Comparison of ENCODE assay signal across 8 mouse cellular contexts in genomic region chr4:133353367-133354365, GRCm38 (mm10). TPM values are rescaled to one million over a fixed set of nuclear protein-coding genes. Genes with fewer than 3 reads are reported as not detected.
DNase-seq lines count a peak whose midpoint lies in the region; ATAC-seq and TF ChIP-seq lines count a peak whose summit lies in the region.

Gene Wdtc1, minus strand, starts transcription at chr4:133353481.

- no peak within 1 kb of the TSS for H3K9ac ChIP-seq in hindbrain, embryonic 15.5 days
- no peak within 1 kb of the TSS for H3K9ac ChIP-seq in liver, embryonic 16.5 days (ENCODE audit: low read depth, low read length)

- peak within 1 kb of the TSS; percentile 83 for H3K4me3 ChIP-seq in E14TG2a.4 (replicated peaks; ENCODE audit: low read length)
- H3K4me3 ChIP-seq in hindbrain, embryonic 15.5 days: no peak within 1 kb of the TSS
- H3K4me3 ChIP-seq in liver, embryonic 16.5 days (ENCODE audit: low read depth, low read length): no peak within 1 kb of the TSS
- no peak within 1 kb of the TSS for H3K4me3 ChIP-seq in olfactory bulb, adult 2 months (ENCODE audit: insufficient read depth, low read depth, low read length)

- H3K27ac ChIP-seq in hindbrain, embryonic 15.5 days (replicated peaks): no peak within 1 kb of the TSS
- no peak within 1 kb of the TSS for H3K27ac ChIP-seq in liver, embryonic 16.5 days (ENCODE audit: low read length)
- no peak within 1 kb of the TSS for H3K27ac ChIP-seq in olfactory bulb, adult 2 months (ENCODE audit: insufficient read depth, low read depth, low read length)

- no peaks in the 10 kb centered on the region for H3K27me3 ChIP-seq in E14TG2a.4 (ENCODE audit: insufficient read depth, low read length)
- no peaks in the 10 kb centered on the region for H3K27me3 ChIP-seq in hindbrain, embryonic 15.5 days
- H3K27me3 ChIP-seq in liver, embryonic 16.5 days (ENCODE audit: control insufficient read depth, insufficient read depth, low read depth, low read length): no peaks in the 10 kb centered on the region

- TF ChIP-seq CTCF in E14TG2a.4 (conservative IDR thresholded peaks at IDR 0.05; ENCODE audit: low read length): no peak
- TF ChIP-seq CTCF in olfactory bulb, adult 2 months (IDR thresholded peaks at IDR 0.05; ENCODE audit: insufficient read depth, low read depth, low read length): no peak

- no peak for ATAC-seq in hindbrain, embryonic 15.5 days (ENCODE audit: low FRiP score, low read depth)
- ATAC-seq in liver, embryonic 16.5 days (ENCODE audit: low read depth): peak; percentile 47; the same call in 1 of the 2 replicates

- peak; percentile 93 for DNase-seq in WW6 (ENCODE audit: low read depth, low spot score)
- DNase-seq in gastrocnemius, adult 18-20 months (ENCODE audit: low spot score): no peak
- DNase-seq in right cerebral cortex, adult 2 months (ENCODE audit: low spot score in 2 of 2): no peak
- no peak for DNase-seq in retina, postnatal 1 day

- WGBS in hindbrain, embryonic 15.5 days: 91% methylated on average over 23 of the region's 23 CpGs
- WGBS in liver, embryonic 16.5 days (ENCODE audit: insufficient replicate concordance): 66% methylated on average over 23 of the region's 23 CpGs
- WGBS in olfactory bulb, adult 2 months: 90% methylated on average over 23 of the region's 23 CpGs

- no peak within 1 kb of the TSS for H3K4me2 ChIP-seq in hindbrain, embryonic 15.5 days
- no peak within 1 kb of the TSS for H3K4me2 ChIP-seq in liver, embryonic 16.5 days (ENCODE audit: low read depth, low read length)

- TF ChIP-seq POLR2A in olfactory bulb, adult 2 months (IDR thresholded peaks at IDR 0.05; ENCODE audit: insufficient read depth, low read depth, low read length): no peak

- no peaks in the 10 kb centered on the region for H3K9me3 ChIP-seq in E14TG2a.4 (ENCODE audit: low read length)
- H3K9me3 ChIP-seq in hindbrain, embryonic 15.5 days: no peaks in the 10 kb centered on the region
- H3K9me3 ChIP-seq in liver, embryonic 16.5 days (replicated peaks; ENCODE audit: control insufficient read depth, low read length): no peaks in the 10 kb centered on the region

- H3K36me3 ChIP-seq in E14TG2a.4 (ENCODE audit: insufficient read depth, low read length): peaks cover 9% of the 10 kb centered on the region; the same call in 1 of the 2 replicates
- H3K36me3 ChIP-seq in hindbrain, embryonic 15.5 days: no peaks in the 10 kb centered on the region
- H3K36me3 ChIP-seq in liver, embryonic 16.5 days (ENCODE audit: control insufficient read depth, insufficient read depth): no peaks in the 10 kb centered on the region

- peaks cover 57% of the 10 kb centered on the region for H3K4me1 ChIP-seq in E14TG2a.4 (replicated peaks; ENCODE audit: low read depth, low read length)
- no peaks in the 10 kb centered on the region for H3K4me1 ChIP-seq in hindbrain, embryonic 15.5 days (replicated peaks)
- peaks cover 6% of the 10 kb centered on the region for H3K4me1 ChIP-seq in liver, embryonic 16.5 days (ENCODE audit: control insufficient read depth, low read depth, low read length)
- no peaks in the 10 kb centered on the region for H3K4me1 ChIP-seq in olfactory bulb, adult 2 months (ENCODE audit: control insufficient read depth, insufficient read depth, low read length)

RNA-seq across cellular contexts. Expression of gene Wdtc1, which starts in this region (rescaled TPM):
- 100 to 1,000 TPM in 1 of 2 experiments, 10 to 100 TPM in 1; 99.6 to 102 TPM for total RNA-seq in gastrocnemius, adult 18-20 months (2021)
- 22.7 and 24.0 TPM in 2 replicates for polyA plus RNA-seq in hindbrain, embryonic 15.5 days (2015; fragmentation: Nextera tagmentation; extraction: Ambion mirVana)
- 6.2 and 8.1 TPM in 2 replicates for polyA plus RNA-seq in liver, embryonic 16.5 days (2015; fragmentation: Nextera tagmentation; extraction: Ambion mirVana)
- polyA plus RNA-seq in olfactory bulb, adult 2 months (2012; ENCODE audit: insufficient read depth, insufficient read length, low replicate concordance, missing spikeins): 113 TPM in 1 of 2 replicates, not detected in the other
